Mouse (Mus musculus): ENCODE results near the gene Zbtb20. TPM values are rescaled to one million over a fixed set of nuclear protein-coding genes. Genes with fewer than 3 reads are reported as not detected.

Gene Zbtb20
- total RNA-seq, 4 experiments from 2014 or later, result 199 to 236 (median 206) TPM

DNA sequence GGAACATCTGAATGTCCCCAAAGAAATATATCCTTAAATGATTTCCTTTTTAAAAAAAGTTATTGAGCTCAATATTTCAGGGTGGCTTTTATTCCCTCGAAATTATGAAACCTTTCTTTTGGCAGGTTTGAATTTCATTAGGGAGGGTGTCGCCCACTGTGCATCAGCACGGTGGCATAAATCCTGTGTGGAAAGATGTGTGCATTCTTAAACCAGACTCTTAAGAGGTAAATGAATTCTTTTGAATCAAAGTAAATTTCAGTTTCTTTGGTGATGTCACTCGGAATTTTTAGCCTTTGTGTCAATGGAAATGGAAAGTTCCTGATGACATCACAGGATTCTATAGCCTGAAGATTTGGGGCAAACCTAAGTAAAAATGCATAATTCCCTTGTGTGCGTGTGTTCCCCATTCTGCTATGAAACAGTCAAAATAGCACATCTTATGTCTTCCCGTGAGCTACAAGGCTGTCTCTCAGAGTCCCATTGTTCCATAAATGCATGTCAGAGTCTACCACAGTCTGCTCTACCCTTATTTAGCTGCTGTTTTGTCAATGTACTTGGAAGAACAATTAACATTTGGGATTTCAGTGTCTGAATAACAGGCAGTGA is 318.1 kb downstream of the Zbtb20 start:
- DNase-seq (ENCODE audit: low spot score), result no peak

DNA sequence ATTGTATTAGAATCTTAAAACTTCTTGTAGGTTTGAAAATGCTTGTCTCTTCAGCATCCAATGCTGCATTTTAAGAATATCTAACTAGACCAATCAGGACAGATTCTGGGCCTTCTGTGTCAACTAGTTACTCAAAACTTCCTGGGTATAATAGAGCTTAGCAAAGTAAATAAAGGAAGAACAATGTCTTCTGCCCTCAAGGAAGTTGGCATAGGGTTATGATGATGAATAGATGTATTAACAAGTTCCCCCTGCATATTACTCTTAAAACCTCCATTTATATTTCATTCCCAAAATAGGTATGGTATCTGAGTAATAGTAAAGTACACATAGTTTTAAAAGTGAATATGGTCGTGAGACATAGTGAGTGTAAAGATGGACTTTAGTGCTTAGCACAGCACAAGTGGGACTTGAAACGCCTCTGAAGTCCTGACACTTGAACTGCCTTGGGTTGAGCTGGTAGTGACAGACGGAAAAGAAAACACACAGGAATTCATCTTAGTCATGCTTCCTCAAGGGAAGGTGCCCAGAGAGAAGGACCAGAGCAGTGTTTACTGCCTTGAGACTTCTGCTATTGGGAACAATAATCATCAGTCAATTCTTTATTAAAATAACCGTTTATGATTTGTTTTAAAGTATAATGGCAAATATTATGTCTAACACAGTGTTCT is 341.8 kb downstream of the Zbtb20 start:
- DNase-seq (ENCODE audit: low spot score), result no peak

DNA sequence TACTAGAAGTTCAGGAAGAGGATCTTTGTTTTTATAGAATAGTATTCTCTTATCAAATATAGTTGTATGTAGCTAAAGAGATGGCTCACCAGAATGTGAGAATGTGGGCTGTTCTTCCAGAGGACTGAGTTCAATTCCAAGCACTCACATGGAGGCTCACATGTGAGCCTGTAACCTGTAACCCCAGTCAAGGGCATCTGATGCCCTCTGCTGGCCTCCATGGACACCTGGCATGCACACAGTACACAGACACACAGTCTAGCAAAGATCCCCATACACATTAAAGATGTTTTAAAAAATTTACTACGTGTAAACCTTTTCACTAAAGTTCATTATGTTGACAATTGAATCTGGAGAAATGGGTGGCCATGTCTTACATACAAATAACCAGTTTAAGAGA is 343.7 kb downstream of the Zbtb20 start:
- no peak for DNase-seq (ENCODE audit: low spot score)

DNA sequence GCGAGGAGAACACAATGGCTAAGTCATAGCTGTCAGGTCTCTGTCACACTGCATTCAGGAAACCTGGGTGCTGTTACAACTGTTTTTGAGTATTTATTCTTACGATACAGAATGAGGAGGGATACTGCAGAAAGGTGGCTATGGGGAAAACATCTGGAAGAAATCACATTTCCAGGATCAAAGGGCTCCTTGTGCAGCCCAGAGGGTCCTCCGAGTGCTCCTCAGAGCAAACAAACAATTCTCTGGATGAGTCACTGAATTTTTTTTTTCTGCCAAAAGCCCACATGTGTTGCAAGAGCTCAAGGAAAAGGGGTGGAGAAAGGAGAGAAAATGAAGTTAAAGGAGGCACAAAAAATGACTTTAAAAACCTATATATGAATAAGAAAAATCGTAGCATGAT is 345.6 kb downstream of the Zbtb20 start:
- peak; percentile 28 for DNase-seq (ENCODE audit: low spot score)

DNA sequence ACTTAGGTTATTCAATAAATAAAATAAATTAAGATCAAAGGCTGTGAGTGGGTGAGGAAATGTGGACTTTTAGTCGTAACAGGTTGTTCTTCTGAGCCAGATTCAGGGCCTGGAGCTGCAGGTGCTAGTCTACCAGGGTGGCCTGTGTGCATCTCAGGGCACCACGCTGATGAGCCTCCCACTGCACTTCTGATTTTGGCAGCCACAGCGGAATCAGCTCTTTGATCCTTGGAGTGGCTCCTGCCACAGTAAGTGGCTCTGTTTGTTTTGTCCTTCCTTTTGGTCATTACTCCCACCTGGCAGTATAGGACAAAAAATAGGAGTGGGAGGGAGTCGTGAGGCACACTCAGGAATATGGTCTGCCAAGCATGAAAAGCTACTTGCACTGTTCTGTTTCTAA is 354.6 kb downstream of the Zbtb20 start:
- DNase-seq (ENCODE audit: low spot score), result no peak

DNA sequence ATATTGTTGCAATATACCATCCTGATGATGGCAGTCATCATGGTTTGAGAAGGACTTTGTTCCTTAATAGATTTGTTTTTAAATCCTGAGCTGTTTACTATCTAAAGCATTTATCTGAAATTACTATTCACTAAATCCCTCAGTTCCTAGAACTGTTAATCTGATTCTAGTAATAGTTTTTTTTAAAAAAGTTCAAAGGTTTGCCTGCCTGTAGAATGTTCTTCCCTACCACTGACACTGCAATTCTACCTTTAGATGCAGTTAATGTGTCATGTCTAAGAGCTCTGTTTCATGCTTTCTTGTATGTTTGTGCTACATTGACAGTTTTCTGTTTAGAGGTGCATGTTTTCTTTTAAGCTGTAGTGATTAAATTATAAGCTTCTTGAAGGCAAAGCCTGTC is 358.6 kb downstream of the Zbtb20 start:
- no peak for DNase-seq (ENCODE audit: low spot score)

DNA sequence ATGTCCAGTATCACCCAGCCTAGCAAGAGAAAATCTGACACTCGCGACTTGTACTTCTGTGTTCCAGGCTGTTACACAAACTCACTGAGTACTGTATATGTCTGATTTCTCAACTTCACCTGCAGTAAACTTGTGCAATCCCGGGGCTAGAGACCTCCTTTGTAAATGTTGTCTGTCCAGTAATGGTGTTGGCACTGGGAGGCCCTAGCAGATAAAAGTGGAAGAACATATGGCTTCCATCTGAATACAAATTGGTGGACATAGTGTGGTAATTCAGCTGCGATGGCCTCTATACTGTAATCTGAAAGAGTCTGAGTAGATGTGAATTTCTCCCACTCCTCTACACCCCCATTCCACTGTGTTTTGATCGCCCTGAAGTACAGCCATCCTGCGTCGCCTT is 359.6 kb downstream of the Zbtb20 start:
- DNase-seq (ENCODE audit: low spot score), result no peak

DNA sequence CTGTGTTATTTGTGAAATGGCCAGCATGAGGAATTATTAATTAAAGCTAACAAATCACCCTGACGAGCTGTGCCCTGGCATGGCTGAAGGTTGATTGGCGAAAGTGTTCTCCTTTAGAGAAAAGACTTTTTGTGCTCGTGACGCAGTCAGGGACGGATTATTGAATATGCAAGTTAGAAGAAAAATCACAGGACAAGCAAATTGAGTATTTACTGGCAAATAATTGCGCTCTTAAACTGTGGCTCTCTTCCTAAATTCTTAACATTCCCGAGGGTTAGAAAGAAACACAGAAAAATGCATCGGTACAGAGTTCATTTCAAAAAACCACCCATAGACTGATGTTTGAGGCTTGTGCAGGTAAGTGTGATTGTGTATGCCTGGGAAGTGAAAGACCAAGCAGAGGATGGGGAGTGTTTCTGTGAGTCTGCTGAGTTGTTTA is 360.1 kb downstream of the Zbtb20 start:
- no peak for DNase-seq (ENCODE audit: low spot score)

DNA sequence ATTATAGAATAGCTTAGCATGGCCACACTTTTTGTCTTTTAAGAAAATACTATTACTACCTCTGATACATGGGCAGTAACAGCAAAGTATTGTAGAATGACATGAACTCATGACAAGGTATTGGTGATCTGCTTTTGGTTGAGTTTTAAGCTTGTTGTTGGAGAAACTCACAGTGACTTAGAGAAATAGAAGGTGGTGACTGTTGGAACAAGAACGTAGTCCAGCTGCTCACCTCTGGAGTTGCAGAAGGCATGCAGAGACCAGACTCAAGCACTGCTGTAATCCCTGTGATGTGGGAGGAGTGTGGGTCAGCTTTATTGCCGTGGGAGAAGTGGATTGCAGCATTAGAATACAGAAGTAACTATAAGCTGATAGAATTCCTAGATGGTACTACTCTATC is 361.9 kb downstream of the Zbtb20 start:
- no peak for DNase-seq (ENCODE audit: low spot score)

DNA sequence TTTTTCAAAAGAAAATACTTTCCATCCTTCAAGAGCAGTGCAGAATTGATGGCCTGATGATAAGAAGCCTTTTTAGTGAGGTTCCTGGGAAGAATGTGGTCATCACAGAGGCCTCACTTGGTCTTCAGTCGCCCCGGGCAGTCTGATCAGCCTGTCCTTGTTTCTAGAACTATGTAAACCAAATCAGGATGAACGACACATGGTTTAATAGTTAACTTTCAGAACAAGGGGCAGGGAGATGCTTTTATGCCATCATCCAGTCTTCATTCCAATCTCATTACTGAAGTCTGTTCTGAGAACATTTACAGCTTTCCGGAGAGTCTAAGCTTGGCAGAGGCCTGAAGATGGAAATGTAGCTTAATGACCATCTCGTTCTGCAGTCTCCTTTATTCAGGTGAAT is 371.3 kb downstream of the Zbtb20 start:
- DNase-seq (ENCODE audit: low spot score), result peak; percentile 27

DNA sequence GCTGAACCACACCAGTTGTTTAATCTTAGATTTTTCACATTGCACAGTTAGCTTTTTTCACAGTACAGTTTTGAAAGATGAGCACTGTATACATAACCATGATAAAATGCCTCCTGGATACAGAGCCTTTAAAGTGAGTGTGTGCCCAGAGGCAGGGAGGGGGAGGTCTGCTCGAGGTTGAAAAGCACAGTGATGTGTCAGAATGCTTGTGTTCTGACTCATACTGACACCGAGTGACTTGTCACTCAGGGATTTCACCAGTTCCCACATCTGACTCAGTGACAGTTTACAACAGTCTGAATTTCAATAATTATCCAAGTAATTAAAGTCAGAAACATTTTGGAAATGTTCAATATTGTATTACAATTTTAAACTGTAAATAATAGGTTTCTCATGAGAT is 377.4 kb downstream of the Zbtb20 start:
- no peak for DNase-seq (ENCODE audit: low spot score)

DNA sequence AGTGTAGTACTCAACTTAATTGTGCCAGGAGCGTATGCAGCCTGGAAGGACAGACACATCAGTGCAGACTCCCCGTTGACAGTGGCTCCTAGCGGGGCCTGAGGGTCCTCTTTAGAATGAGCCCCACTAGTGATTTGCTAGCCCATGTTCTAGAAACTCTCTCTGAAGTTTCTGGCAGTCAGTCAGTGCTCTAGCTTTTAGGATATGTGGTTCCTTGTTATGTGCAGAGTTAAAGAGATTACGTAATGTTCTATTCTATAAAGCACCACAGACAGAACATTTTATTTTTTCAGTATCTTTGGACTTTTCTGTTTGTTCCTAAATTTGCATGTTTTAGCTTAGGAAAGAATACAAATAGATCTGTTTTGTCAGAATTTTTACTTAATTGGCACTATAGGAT is 378.1 kb downstream of the Zbtb20 start:
- DNase-seq (ENCODE audit: low spot score), result no peak

DNA sequence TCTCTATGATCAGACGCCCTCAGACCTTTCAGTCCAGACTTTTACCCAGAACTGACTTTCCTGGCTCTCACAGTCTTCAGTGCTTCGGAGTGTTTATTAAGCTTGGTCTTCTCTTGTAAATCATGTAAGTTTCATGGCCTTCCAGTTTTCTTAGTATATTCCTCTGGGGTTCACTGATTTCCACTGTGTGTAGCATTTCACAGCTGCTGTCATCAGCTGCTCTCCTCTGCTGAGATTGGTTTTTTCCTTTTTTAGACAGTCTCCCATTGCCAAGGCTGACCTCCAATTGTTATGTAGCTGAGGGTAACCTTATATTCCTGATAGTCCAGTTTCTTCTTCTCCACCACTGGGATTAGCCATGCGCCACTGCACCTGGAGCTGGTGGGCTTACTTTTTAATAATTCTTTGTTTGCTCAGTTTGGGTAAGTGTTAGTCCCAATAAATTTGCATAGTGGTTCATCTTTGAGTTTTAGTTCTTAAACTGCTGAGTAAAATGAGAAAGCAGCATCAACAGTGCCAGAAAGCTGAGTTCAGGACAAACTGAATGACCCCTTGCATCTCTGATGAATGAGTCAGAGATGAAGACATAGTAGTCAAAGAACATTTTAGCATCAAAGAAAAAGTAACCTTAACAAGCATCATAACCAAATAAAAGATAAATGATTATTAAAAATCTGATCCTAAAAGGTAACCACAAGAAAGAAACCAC is 380.7 kb downstream of the Zbtb20 start:
- no peak for DNase-seq (ENCODE audit: low spot score)

DNA sequence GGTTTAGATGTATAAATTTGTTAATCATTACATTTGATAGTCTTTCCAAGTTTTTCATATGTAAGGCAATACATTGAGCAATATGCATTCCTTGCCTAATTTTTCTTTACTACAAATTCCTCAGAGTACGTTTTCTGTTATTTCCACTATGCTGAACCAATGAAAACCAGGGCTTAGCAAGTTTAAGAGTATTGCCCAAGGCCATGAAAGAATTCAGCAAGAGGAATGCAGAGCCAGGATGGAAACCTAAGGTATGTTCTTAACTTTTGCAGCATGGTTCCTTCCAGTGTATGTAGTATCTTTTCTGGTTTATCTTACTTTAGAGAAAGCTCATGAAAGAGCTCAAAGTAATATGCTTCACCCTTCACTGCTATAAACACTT is 381.2 kb downstream of the Zbtb20 start:
- no peak for DNase-seq (ENCODE audit: low spot score)

DNA sequence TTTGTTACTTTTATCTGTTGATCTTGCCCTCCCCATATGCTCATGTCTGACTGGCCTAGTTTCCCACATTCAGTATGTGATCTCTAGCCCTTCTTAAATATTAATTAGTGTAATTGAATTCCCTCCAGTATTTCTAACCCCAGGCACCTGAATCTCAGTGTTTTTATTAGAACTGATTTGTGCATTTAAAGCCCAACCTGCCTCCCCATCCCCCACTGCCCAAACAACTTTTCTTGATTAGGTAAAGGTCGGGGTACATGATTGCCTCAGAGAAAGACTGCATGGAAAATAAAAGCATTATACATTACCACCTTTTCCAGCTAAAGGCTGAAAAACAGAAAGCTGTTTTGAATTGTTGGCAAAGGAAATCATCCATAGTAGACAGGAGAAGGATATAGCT is 383.8 kb downstream of the Zbtb20 start:
- DNase-seq (ENCODE audit: low spot score), result no peak

DNA sequence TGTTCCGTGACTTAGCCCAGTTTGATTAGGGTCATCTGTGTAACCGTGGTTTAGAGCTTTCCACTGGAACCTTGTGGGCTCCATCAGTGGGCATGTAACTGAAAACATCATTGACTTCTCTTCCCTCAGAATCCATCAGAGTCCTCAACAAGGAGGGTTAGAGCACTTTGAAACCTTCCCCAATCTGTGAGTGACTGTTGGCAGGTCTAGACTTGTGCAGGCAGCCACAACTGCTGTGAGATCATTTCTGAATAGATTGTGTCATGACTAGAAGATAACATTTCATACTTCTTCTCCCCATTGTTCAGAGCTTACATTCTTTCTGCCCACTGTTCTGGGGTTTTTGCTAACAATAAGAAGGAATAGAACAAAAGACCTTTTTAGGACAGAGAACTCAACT is 385.2 kb downstream of the Zbtb20 start:
- DNase-seq (ENCODE audit: low spot score), result no peak

DNA sequence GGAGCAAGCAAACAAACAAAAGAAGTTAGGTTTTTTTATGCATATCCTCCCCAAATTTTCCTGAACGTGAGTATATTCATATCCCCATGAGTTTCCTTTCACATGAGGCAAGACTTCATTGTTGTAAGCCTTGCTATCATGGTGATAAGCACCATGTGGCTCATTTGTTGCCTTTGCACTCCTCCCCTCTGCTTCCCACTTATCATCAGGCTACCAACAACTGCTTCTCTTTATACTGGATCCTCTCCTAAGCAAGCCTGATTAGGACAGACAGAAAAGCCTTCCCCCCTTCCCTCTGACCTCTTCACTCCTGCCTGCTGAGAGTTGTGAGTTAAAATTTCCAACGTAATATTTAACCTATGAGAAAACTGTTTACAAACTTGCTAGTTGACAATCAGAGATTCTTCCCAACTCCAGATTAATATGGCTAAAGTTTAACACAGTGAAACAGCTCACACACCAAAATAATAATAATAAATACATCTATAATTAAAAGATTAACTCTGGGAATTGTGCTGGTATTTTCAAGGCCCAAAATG is 398.4 kb downstream of the Zbtb20 start:
- DNase-seq (ENCODE audit: low spot score), result no peak

DNA sequence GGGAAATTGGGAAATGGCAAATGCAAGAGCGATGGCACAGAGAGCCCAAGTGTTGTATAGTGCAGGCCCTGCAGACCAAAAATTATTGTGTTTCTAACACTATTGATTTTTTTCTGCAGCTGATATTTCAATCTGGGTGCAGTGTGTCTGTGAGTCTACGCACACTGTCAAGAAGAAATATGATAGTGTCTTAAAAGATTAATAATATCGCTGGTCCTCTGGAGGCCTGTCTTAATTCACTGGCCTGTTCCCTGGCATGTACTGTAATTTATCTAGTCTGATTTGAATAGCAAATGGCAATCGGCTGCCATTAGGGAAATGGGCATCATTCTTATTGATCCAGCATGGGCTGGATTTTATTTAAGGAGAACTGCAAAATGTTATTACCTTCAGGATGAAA is 401.1 kb downstream of the Zbtb20 start:
- DNase-seq (ENCODE audit: low spot score), result no peak

DNA sequence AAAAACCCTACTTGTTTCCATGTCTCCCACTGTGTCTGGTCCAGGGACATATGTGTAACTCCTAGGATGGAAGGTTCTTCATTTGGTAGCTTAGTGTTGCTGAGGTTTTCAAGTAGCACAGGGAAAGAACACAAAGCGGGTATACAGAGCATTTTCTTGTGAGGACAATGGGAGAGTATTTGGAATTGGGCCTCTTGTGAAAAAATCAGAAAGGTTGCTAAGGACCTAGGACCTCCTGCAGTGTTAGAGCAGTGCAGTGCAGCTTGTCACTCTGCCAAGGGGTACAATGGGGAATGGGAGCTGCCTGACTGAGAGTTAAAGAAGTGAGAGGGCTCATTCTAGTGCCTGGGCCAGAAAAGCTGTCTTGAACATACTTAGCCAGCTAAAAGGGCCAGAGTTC is 410.6 kb downstream of the Zbtb20 start:
- no peak for DNase-seq (ENCODE audit: low spot score)

DNA sequence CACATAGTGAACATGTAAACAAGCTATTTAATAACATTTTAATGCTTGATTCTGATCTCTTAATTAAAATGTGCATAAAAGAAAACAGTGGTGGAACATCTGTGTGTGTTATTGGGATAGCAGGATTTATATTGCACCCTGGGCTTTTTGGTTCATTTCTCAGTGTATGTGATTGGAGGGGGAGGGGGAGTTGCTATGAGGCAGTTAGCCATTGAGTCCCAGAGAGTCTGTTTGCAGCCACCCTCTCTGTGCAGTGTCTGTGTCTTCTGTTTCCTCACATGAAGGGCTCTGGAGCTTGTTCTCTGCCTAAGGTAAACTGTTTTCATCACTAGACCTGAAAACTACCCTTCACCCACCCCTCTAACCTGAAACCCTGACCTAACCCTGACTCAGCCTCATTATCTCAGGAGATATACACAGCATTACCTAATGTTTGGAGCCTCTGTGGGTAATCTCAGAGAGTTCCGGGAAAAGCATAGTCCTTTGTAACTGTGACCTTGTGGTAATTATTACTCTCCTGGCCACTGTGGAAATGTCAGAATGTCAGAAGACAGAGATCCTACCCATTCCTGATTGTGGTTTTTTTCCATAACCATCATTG is 411.2 kb downstream of the Zbtb20 start:
- DNase-seq (ENCODE audit: low spot score), result no peak

DNA sequence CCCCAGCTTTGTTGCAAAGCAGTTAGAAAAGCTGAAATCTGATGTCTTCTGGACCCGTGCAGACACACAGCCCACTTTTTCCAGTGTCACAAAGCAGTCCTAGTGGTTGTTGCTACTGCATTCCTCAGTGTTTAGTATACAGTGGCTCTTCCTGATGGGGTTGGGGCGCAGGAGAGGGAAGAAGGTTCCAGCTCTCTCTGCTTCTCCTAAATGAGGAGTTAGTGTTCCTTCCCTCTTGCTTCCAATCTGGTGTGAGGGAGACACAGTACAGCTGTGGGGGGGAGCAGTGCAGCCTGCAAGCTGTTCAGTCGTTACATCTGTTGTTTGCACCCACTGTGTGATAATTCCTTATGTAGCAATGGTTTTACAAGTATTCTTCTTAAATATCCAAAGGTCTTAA is 415.7 kb downstream of the Zbtb20 start:
- DNase-seq (ENCODE audit: low spot score), result no peak

DNA sequence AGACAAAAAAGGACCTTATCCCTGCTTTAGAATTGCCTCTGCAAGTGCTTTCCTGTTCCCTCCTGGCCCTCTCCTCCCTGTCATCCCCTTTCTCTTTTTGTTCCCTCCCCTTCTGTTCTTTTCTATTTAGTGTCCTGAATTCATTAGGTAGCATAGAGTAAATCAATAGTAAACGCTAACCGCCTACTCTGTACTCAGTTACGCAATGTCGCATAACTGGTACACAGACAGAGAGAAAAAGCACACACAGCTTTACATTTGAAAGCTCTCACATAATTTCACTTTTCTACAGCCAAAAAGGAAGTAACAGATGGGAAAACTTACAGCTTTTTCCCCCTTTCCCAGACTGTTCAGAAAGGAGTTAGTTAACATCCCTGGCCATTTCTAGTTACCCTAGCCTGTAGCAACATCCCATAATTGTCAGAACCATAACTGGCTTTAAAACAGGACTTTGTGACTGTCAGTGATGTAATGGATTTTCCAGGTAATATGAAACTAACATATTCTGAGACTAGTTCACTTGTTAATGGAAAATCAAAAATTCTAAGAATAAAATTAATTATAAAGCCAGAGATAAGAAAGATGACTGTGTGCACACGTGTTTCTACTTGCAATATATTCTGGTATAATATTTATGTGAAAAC is 422.4 kb downstream of the Zbtb20 start:
- no peak for DNase-seq (ENCODE audit: low spot score)

Data from heart, adult 8-10 months (tissue).